Mouse (Mus musculus): ENCODE data around the gene Angptl2.

DNA sequence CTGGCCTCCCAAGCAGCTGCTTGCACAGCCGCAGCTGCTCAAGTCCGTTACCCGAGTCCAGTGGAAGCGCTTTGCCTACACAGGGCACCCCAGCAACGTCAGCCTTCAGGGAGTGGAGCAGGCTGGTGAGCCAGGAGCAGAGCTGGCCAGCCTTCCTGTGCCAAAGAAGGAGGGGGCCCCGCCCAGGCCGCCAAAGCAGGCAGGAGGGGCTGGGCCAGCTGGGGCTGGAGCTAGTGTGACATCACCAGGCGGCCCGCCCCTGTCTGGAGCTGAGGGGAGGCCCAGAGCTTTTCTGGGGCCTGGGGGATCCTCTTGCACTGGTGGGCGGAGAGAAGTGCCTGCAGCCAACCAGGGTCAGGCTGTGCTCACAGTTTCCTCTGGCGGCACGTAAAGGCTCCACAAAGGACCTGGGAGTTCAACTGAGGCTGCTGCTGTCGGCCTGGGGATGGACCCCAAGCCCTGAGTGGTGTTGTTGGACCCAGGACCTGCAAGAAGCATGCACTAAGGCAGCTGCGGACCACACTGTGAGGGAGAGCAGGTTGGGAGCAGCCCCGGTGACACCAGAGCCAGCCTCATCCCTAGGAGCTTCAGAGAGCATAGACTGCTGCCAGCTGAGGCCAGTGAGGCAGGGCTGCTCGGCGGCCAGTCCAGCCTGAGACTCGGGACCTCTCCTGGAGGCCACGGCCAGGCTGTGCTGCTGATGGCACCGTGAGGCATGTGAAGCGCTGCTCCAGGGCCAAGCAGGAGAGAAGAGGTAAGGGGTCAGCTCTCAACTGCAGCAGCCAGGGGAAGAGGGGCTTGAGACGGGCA is at the start of gene Angptl2:
- TF ChIP-seq GATA1 (IDR thresholded peaks at IDR 0.05; ENCODE audit: low read length): no peak
- TF ChIP-seq TAL1 (IDR thresholded peaks at IDR 0.05; ENCODE audit: low read length): no peak

Data from erythroblast, embryonic 14.5 days (primary cell).